Mouse (Mus musculus): ENCODE measurements at regions not wholly inside any gene's neighbourhood (a gene's known extent, or its start where the extent isn't known, plus 50 kb on each side); places are given as distances from the start of the nearest gene placed in this dataset.

- DNase-seq, result no peak
- no peaks in the 10 kb centered on the region for H3K4me1 ChIP-seq (replicated peaks; ENCODE audit: control insufficient read depth, insufficient read depth, low read length)
- WGBS, result 82% methylated on average over 2 of the region's 2 CpGs
- H3K4me3 ChIP-seq (ENCODE audit: control insufficient read depth, insufficient read depth, low read length), result no peak overlapping the region
- TF ChIP-seq POLR2A (IDR thresholded peaks at IDR 0.05; ENCODE audit: control insufficient read depth, extremely low read depth, insufficient read depth, low read length, poor library complexity) (no peak), CTCF (IDR thresholded peaks at IDR 0.05; ENCODE audit: borderline replicate concordance, control insufficient read depth, extremely low read depth, insufficient read depth, low read length, poor library complexity) (no peak)
- H3K27ac ChIP-seq (ENCODE audit: control insufficient read depth, insufficient read depth, low read length), result no peak overlapping the region
- H3K36me3 ChIP-seq (ENCODE audit: control insufficient read depth, insufficient read depth, low read length), result no peaks in the 10 kb centered on the region
- H3K27me3 ChIP-seq (ENCODE audit: control insufficient read depth, insufficient read depth, low read length), result no peaks in the 10 kb centered on the region
Observed at GRCm38 (mm10) chr8:86309460-86309859, 271.0 kb downstream of the Abcc12 start.

GRCm38 (mm10) chr8:86307339-86307738 is 273.1 kb downstream of the Abcc12 start:
- H3K4me1 ChIP-seq (replicated peaks; ENCODE audit: control insufficient read depth, insufficient read depth, low read length), result no peaks in the 10 kb centered on the region
- WGBS, result 84% methylated on average over 3 of the region's 3 CpGs
- no peak overlapping the region for H3K4me3 ChIP-seq (ENCODE audit: control insufficient read depth, insufficient read depth, low read length)
- no peak overlapping the region for H3K27ac ChIP-seq (ENCODE audit: control insufficient read depth, insufficient read depth, low read length)
- no peaks in the 10 kb centered on the region for H3K36me3 ChIP-seq (ENCODE audit: control insufficient read depth, insufficient read depth, low read length)
- no peak for DNase-seq
- TF ChIP-seq POLR2A (IDR thresholded peaks at IDR 0.05; ENCODE audit: control insufficient read depth, extremely low read depth, insufficient read depth, low read length, poor library complexity), result no peak
- TF ChIP-seq CTCF (IDR thresholded peaks at IDR 0.05; ENCODE audit: borderline replicate concordance, control insufficient read depth, extremely low read depth, insufficient read depth, low read length, poor library complexity), result no peak
- H3K27me3 ChIP-seq (ENCODE audit: control insufficient read depth, insufficient read depth, low read length), result no peaks in the 10 kb centered on the region

GRCm38 (mm10) chr8:86301885-86302509 is 278.5 kb downstream of the Abcc12 start:
- no peak for TF ChIP-seq CTCF (IDR thresholded peaks at IDR 0.05; ENCODE audit: borderline replicate concordance, control insufficient read depth, extremely low read depth, insufficient read depth, low read length, poor library complexity)
- TF ChIP-seq POLR2A (IDR thresholded peaks at IDR 0.05; ENCODE audit: control insufficient read depth, extremely low read depth, insufficient read depth, low read length, poor library complexity), result no peak
- WGBS, result 78% methylated on average over 4 of the region's 4 CpGs
- no peaks in the 10 kb centered on the region for H3K27me3 ChIP-seq (ENCODE audit: control insufficient read depth, insufficient read depth, low read length)
- H3K4me1 ChIP-seq (replicated peaks; ENCODE audit: control insufficient read depth, insufficient read depth, low read length), result no peaks in the 10 kb centered on the region
- no peaks in the 10 kb centered on the region for H3K36me3 ChIP-seq (ENCODE audit: control insufficient read depth, insufficient read depth, low read length)
- DNase-seq, result no peak
- H3K4me3 ChIP-seq (ENCODE audit: control insufficient read depth, insufficient read depth, low read length), result no peak overlapping the region
- H3K27ac ChIP-seq (ENCODE audit: control insufficient read depth, insufficient read depth, low read length), result no peak overlapping the region

- no peak for DNase-seq
- H3K4me1 ChIP-seq (replicated peaks; ENCODE audit: control insufficient read depth, insufficient read depth, low read length), result no peaks in the 10 kb centered on the region
- no peaks in the 10 kb centered on the region for H3K36me3 ChIP-seq (ENCODE audit: control insufficient read depth, insufficient read depth, low read length)
- H3K4me3 ChIP-seq (ENCODE audit: control insufficient read depth, insufficient read depth, low read length), result no peak overlapping the region
- WGBS, result 82% methylated on average over 3 of the region's 3 CpGs
- TF ChIP-seq POLR2A (IDR thresholded peaks at IDR 0.05; ENCODE audit: control insufficient read depth, extremely low read depth, insufficient read depth, low read length, poor library complexity) (no peak), CTCF (IDR thresholded peaks at IDR 0.05; ENCODE audit: borderline replicate concordance, control insufficient read depth, extremely low read depth, insufficient read depth, low read length, poor library complexity) (no peak)
- no peak overlapping the region for H3K27ac ChIP-seq (ENCODE audit: control insufficient read depth, insufficient read depth, low read length)
- no peaks in the 10 kb centered on the region for H3K27me3 ChIP-seq (ENCODE audit: control insufficient read depth, insufficient read depth, low read length)
Observed at GRCm38 (mm10) chr8:86288713-86289384, 291.6 kb downstream of the Abcc12 start.

- no peak for DNase-seq
- Histone ChIP-seq H3K27ac (ENCODE audit: control insufficient read depth, insufficient read depth, low read length) (no peak overlapping the region), H3K36me3 (ENCODE audit: control insufficient read depth, insufficient read depth, low read length) (no peaks in the 10 kb centered on the region), H3K4me3 (ENCODE audit: control insufficient read depth, insufficient read depth, low read length) (no peak overlapping the region), H3K27me3 (ENCODE audit: control insufficient read depth, insufficient read depth, low read length) (no peaks in the 10 kb centered on the region), H3K4me1 (replicated peaks; ENCODE audit: control insufficient read depth, insufficient read depth, low read length) (no peaks in the 10 kb centered on the region)
- TF ChIP-seq POLR2A (IDR thresholded peaks at IDR 0.05; ENCODE audit: control insufficient read depth, extremely low read depth, insufficient read depth, low read length, poor library complexity) (no peak), CTCF (IDR thresholded peaks at IDR 0.05; ENCODE audit: borderline replicate concordance, control insufficient read depth, extremely low read depth, insufficient read depth, low read length, poor library complexity) (no peak)
- 94% methylated on average over 7 of the region's 7 CpGs for WGBS
Observed at GRCm38 (mm10) chr8:86282922-86283321, 297.6 kb downstream of the Abcc12 start.

- Histone ChIP-seq H3K36me3 (ENCODE audit: control insufficient read depth, insufficient read depth, low read length) (no peaks in the 10 kb centered on the region), H3K27me3 (ENCODE audit: control insufficient read depth, insufficient read depth, low read length) (no peaks in the 10 kb centered on the region), H3K27ac (ENCODE audit: control insufficient read depth, insufficient read depth, low read length) (no peak overlapping the region), H3K4me3 (ENCODE audit: control insufficient read depth, insufficient read depth, low read length) (no peak overlapping the region), H3K4me1 (replicated peaks; ENCODE audit: control insufficient read depth, insufficient read depth, low read length) (no peaks in the 10 kb centered on the region)
- DNase-seq, result no peak
- TF ChIP-seq POLR2A (IDR thresholded peaks at IDR 0.05; ENCODE audit: control insufficient read depth, extremely low read depth, insufficient read depth, low read length, poor library complexity), result no peak
- no peak for TF ChIP-seq CTCF (IDR thresholded peaks at IDR 0.05; ENCODE audit: borderline replicate concordance, control insufficient read depth, extremely low read depth, insufficient read depth, low read length, poor library complexity)
- 78% methylated on average over 18 of the region's 18 CpGs for WGBS
Observed at GRCm38 (mm10) chr8:86280093-86280721, 300.3 kb downstream of the Abcc12 start.

Data from thymus, adult 2 months (tissue).